25 mouse cellular contexts compared by ENCODE assay signal in the genomic region with DNA sequence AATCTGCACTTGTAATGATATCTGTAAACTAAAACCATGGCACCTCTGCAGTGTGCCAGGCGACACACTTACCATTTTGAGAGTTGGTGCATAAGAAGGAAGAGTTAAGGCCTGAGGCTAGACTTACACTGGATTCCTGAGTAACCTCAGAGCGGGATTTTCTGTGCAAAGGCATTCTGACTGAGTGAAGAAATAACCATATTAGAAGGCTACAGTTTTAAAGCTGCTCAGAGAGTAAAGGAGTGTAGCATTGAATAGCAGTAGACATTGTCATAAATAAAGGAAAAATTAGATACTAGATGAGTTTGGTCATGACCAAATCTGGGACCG. TPM values are rescaled to one million over a fixed set of nuclear protein-coding genes. Genes with fewer than 3 reads are reported as not detected.
DNase-seq lines count a peak whose midpoint lies in the region; ATAC-seq lines count a peak whose summit lies in the region.
"Had no signal": no experiment of that assay in that cellular context is flagged by ENCODE, and none has a peak within 500 bp of the region (broad histone marks: within the 10 kb centered on the region; RNA-seq: fewer than 3 reads in every experiment).

No protein-coding gene starts in this region.

- H3K27ac ChIP-seq in hindbrain, embryonic 13.5 days = 0 out of 2 replicates have a peak overlapping the region, but pooled peaks have one; percentile 64
- no peak overlapping the region for H3K27ac ChIP-seq in hindbrain, embryonic 10.5 days
- no peak overlapping the region for H3K27ac ChIP-seq in midbrain, embryonic 11.5 days (ENCODE audit: low read depth, low read length)
- no peak overlapping the region for H3K27ac ChIP-seq in midbrain, embryonic 15.5 days
- H3K27ac ChIP-seq: embryonic facial prominence, embryonic 13.5 days; embryonic facial prominence, embryonic 15.5 days; forebrain, embryonic 10.5 days; forebrain, embryonic 12.5 days had no signal

- no peak for DNase-seq in frontal cortex, postnatal 14 days (ENCODE audit: low spot score in 2 of 2)
- DNase-seq in hindbrain, embryonic 10.5 days (ENCODE audit: low spot score) = no peak
- DNase-seq in midbrain, embryonic 11.5 days (ENCODE audit: low spot score, missing footprints) = peak; percentile 51
- DNase-seq: adrenal gland, postnatal 25 days; B cell, adult 2 months; cerebellum, adult 11 months; cerebellum, adult 18-20 months; cerebellum, adult 8-10 months; cerebellum, adult 9-11 months; cerebellum, postnatal 14 days; cerebellum, postnatal 36 days; embryo, embryonic 11 days had no signal

- H3K27me3 ChIP-seq in hindbrain, embryonic 13.5 days = no peaks in the 10 kb centered on the region
- H3K27me3 ChIP-seq in hindbrain, embryonic 10.5 days (ENCODE audit: insufficient read depth, poor library complexity, severe bottlenecking) = no peaks in the 10 kb centered on the region
- H3K27me3 ChIP-seq in midbrain, embryonic 11.5 days (ENCODE audit: control insufficient read depth, insufficient read depth, low read length) = no peaks in the 10 kb centered on the region
- no peaks in the 10 kb centered on the region for H3K27me3 ChIP-seq in midbrain, embryonic 15.5 days (replicated peaks)
- H3K27me3 ChIP-seq: CH12.LX; embryonic facial prominence, embryonic 13.5 days; embryonic facial prominence, embryonic 15.5 days; forebrain, embryonic 12.5 days had no signal

- no peak overlapping the region for H3K9ac ChIP-seq in hindbrain, embryonic 13.5 days
- no peak overlapping the region for H3K9ac ChIP-seq in midbrain, embryonic 11.5 days (ENCODE audit: low read length)
- no peak overlapping the region for H3K9ac ChIP-seq in midbrain, embryonic 15.5 days
- H3K9ac ChIP-seq: embryonic facial prominence, embryonic 13.5 days; embryonic facial prominence, embryonic 15.5 days; forebrain, embryonic 12.5 days had no signal

- 91% methylated on average over 3 of the region's 3 CpGs for WGBS in hindbrain, embryonic 13.5 days
- 90% methylated on average over 3 of the region's 3 CpGs for WGBS in hindbrain, embryonic 10.5 days
- WGBS in midbrain, embryonic 11.5 days = 93% methylated on average over 3 of the region's 3 CpGs
- WGBS in midbrain, embryonic 15.5 days = 94% methylated on average over 3 of the region's 3 CpGs

- peaks cover 9% of the 10 kb centered on the region for H3K36me3 ChIP-seq in hindbrain, embryonic 13.5 days
- peaks cover 29% of the 10 kb centered on the region for H3K36me3 ChIP-seq in hindbrain, embryonic 10.5 days
- no peaks in the 10 kb centered on the region for H3K36me3 ChIP-seq in midbrain, embryonic 11.5 days (ENCODE audit: control insufficient read depth, insufficient read depth, low read length)
- H3K36me3 ChIP-seq in midbrain, embryonic 15.5 days (replicated peaks) = no peaks in the 10 kb centered on the region; the same call in 1 of the 2 replicates

- no peak overlapping the region for H3K4me2 ChIP-seq in hindbrain, embryonic 13.5 days
- no peak overlapping the region for H3K4me2 ChIP-seq in midbrain, embryonic 11.5 days
- no peak overlapping the region for H3K4me2 ChIP-seq in midbrain, embryonic 15.5 days
- H3K4me2 ChIP-seq: embryonic facial prominence, embryonic 13.5 days; embryonic facial prominence, embryonic 15.5 days; forebrain, embryonic 12.5 days had no signal

- H3K4me3 ChIP-seq in hindbrain, embryonic 13.5 days = no peak overlapping the region
- H3K4me3 ChIP-seq in hindbrain, embryonic 10.5 days = no peak overlapping the region
- no peak overlapping the region for H3K4me3 ChIP-seq in midbrain, embryonic 11.5 days (ENCODE audit: low read depth, low read length)
- no peak overlapping the region for H3K4me3 ChIP-seq in midbrain, embryonic 15.5 days
- H3K4me3 ChIP-seq: embryonic facial prominence, embryonic 13.5 days; embryonic facial prominence, embryonic 15.5 days; erythroblast, embryonic 14.5 days; forebrain, embryonic 10.5 days; forebrain, embryonic 12.5 days had no signal

- peak; percentile 56 for ATAC-seq in frontal cortex, adult (ENCODE audit: low TSS enrichment)
- no peak for ATAC-seq in hindbrain, embryonic 13.5 days (ENCODE audit: low FRiP score)
- ATAC-seq in midbrain, embryonic 11.5 days (ENCODE audit: low FRiP score) = no peak
- ATAC-seq in midbrain, embryonic 15.5 days (replicated peaks) = no peak
- ATAC-seq: CD4-positive, CD25-positive, alpha-beta regulatory T cell, adult 4 months; forebrain, embryonic 14.5 days; forebrain, embryonic 16.5 days had no signal

- peaks cover 35% of the 10 kb centered on the region for H3K4me1 ChIP-seq in hindbrain, embryonic 13.5 days (replicated peaks)
- H3K4me1 ChIP-seq in hindbrain, embryonic 10.5 days (replicated peaks) = peaks cover 13% of the 10 kb centered on the region
- H3K4me1 ChIP-seq in midbrain, embryonic 11.5 days (ENCODE audit: control insufficient read depth, insufficient read depth, low read length) = peaks cover 6% of the 10 kb centered on the region
- H3K4me1 ChIP-seq in midbrain, embryonic 15.5 days = peaks cover 14% of the 10 kb centered on the region

- no peaks in the 10 kb centered on the region for H3K9me3 ChIP-seq in hindbrain, embryonic 13.5 days
- H3K9me3 ChIP-seq in hindbrain, embryonic 10.5 days = no peaks in the 10 kb centered on the region
- no peaks in the 10 kb centered on the region for H3K9me3 ChIP-seq in midbrain, embryonic 11.5 days (ENCODE audit: control insufficient read depth, low read length)
- H3K9me3 ChIP-seq in midbrain, embryonic 15.5 days = no peaks in the 10 kb centered on the region
- H3K9me3 ChIP-seq: embryonic facial prominence, embryonic 13.5 days; embryonic facial prominence, embryonic 15.5 days; forebrain, embryonic 10.5 days; forebrain, embryonic 12.5 days; G1E had no signal

RNA-seq across cellular contexts. Expression of a gene that starts 5.7 kb away (rescaled TPM):
- 150 and 153 TPM in 2 replicates for polyA plus RNA-seq in hindbrain, embryonic 13.5 days (2015; fragmentation: Nextera tagmentation; extraction: Ambion mirVana)
- polyA plus RNA-seq in hindbrain, embryonic 10.5 days (2016; fragmentation: Nextera tagmentation; extraction: Ambion mirVana) = 102 and 106 TPM in 2 replicates
- polyA plus RNA-seq in midbrain, embryonic 11.5 days (2014; fragmentation: Nextera tagmentation; extraction: Ambion mirVana) = 171 and 182 TPM in 2 replicates
- polyA plus RNA-seq in midbrain, embryonic 15.5 days (2015; fragmentation: Nextera tagmentation; extraction: Ambion mirVana) = 158 and 163 TPM in 2 replicates

RNA-seq across cellular contexts. Expression of a gene that starts 52.1 kb away (rescaled TPM):
- polyA plus RNA-seq in hindbrain, embryonic 13.5 days (2015; fragmentation: Nextera tagmentation; extraction: Ambion mirVana) = 89.8 and 93.8 TPM in 2 replicates
- polyA plus RNA-seq in hindbrain, embryonic 10.5 days (2016; fragmentation: Nextera tagmentation; extraction: Ambion mirVana) = 118 and 120 TPM in 2 replicates
- polyA plus RNA-seq in midbrain, embryonic 11.5 days (2014; fragmentation: Nextera tagmentation; extraction: Ambion mirVana) = 120 and 121 TPM in 2 replicates
- polyA plus RNA-seq in midbrain, embryonic 15.5 days (2015; fragmentation: Nextera tagmentation; extraction: Ambion mirVana) = 66.9 and 71.9 TPM in 2 replicates
